Mouse (Mus musculus) heart, postnatal 0 days (tissue): ENCODE measurements around the gene Rxfp3.

Experiments used
- CTCF ChIP-seq: IDR thresholded peaks from 2 replicates; pipeline ENCODE4 v1.5.1; 2016; ENCODE audit warnings: antibody characterized with exemption, control low read depth, low read depth
- EP300 ChIP-seq: IDR thresholded peaks from 2 replicates; pipeline ENCODE4 v1.6.1; 2016; ENCODE audit warnings: antibody characterized with exemption, low read depth

- TF ChIP-seq CTCF (peak; percentile 62), EP300 (no peak)
Observed at GRCm38 (mm10) chr15:11038476-11038875, 685 bp upstream of the Rxfp3 start.
